Mouse (Mus musculus): ENCODE measurements at regions not wholly inside any gene's neighbourhood (a gene's known extent, or its start where the extent isn't known, plus 50 kb on each side); places are given as distances from the start of the nearest gene placed in this dataset.

- Histone ChIP-seq H3K27ac (ENCODE audit: low read length) (no peak overlapping the region), H3K4me1 (ENCODE audit: insufficient read depth, low read length) (peaks cover 11% of the 10 kb centered on the region), H3K36me3 (ENCODE audit: insufficient read depth, low read length) (no peaks in the 10 kb centered on the region), H3K4me2 (replicated peaks; ENCODE audit: low read depth, low read length) (no peak overlapping the region), H3K9ac (replicated peaks; ENCODE audit: low read length) (no peak overlapping the region), H3K4me3 (ENCODE audit: low read length) (no peak overlapping the region), H3K9me3 (ENCODE audit: low read length) (no peaks in the 10 kb centered on the region), H3K27me3 (ENCODE audit: insufficient read depth, low read length) (no peaks in the 10 kb centered on the region)
- WGBS: 34% methylated on average over 3 of the region's 3 CpGs
- ATAC-seq (ENCODE audit: low FRiP score, low TSS enrichment): no peak
Observed at GRCm38 (mm10) chr14:24872931-24873330, 386.0 kb downstream of the Rps24 start.

GRCm38 (mm10) chr14:24873406-24873805 is 386.5 kb downstream of the Rps24 start:
- Histone ChIP-seq H3K9me3 (ENCODE audit: low read length) (no peaks in the 10 kb centered on the region), H3K27ac (ENCODE audit: low read length) (no peak overlapping the region), H3K4me3 (ENCODE audit: low read length) (no peak overlapping the region), H3K27me3 (ENCODE audit: insufficient read depth, low read length) (no peaks in the 10 kb centered on the region), H3K9ac (replicated peaks; ENCODE audit: low read length) (no peak overlapping the region), H3K4me1 (ENCODE audit: insufficient read depth, low read length) (peaks cover 11% of the 10 kb centered on the region), H3K36me3 (ENCODE audit: insufficient read depth, low read length) (no peaks in the 10 kb centered on the region), H3K4me2 (replicated peaks; ENCODE audit: low read depth, low read length) (no peak overlapping the region)
- 97% methylated on average over 3 of the region's 3 CpGs for WGBS
- ATAC-seq (ENCODE audit: low FRiP score, low TSS enrichment): no peak

DNA sequence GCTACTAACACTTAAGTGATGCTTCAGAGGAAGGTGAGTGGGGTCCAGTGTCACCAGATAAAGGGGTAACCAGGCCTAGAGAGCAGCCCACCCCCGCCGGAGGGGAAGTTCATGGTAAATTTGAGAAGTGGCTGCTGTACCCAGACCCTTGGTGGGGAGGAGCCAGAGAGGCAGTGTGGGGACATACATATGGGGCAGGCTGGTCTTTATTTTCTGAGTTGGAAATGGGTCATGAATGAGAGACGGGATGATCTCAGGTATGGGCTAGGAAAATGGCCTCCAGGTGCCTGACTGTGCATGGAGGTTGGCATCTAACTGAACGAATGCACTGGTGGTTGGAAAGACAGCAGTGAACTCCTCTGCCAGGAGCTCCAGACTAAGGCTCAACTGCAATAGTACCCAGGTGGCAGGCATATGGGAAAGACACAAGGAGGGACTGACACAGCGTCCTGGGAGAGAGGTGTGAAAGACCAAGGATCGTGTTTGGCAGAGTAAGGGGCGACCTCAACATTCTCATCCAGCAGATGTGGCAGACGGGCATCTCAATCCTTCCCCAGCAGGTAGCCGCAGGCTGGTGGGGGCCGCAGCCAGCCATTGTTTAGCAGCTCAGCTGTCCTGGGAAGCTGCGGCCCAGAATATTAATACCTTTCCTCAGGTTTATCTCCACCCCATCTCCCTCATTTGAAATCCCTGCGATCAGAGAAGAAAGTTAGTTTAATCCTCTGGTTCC is 387.7 kb downstream of the Rps24 start:
- no peak overlapping the region for H3K4me3 ChIP-seq (ENCODE audit: low read length)
- H3K27ac ChIP-seq (ENCODE audit: low read length): no peak overlapping the region
- H3K4me1 ChIP-seq (ENCODE audit: insufficient read depth, low read length): peaks cover 8% of the 10 kb centered on the region
- no peaks in the 10 kb centered on the region for H3K9me3 ChIP-seq (ENCODE audit: low read length)
- H3K4me2 ChIP-seq (replicated peaks; ENCODE audit: low read depth, low read length): no peak overlapping the region
- H3K27me3 ChIP-seq (ENCODE audit: insufficient read depth, low read length): no peaks in the 10 kb centered on the region
- ATAC-seq (ENCODE audit: low FRiP score, low TSS enrichment): no peak
- no peak overlapping the region for H3K9ac ChIP-seq (replicated peaks; ENCODE audit: low read length)
- no peaks in the 10 kb centered on the region for H3K36me3 ChIP-seq (ENCODE audit: insufficient read depth, low read length)
- WGBS: 73% methylated on average over 12 of the region's 12 CpGs

DNA sequence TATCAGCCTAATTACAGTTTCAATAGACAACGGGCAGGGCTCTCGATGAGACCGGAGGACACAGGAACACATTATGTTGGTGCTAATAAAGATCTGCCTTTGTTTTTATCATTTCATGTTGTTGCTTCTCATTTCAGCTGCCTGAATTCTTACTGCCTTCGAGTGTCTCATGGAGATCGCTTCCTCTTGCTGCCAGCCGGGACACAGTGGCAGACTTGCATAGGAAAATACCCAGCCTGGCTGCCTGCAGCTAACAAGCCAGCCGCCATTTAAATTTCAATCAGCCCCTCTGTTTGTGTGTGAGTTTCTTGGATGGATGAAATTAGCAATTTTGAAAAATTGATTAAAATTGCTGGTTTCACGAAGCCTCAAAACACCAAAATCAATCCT is 388.2 kb downstream of the Rps24 start:
- Histone ChIP-seq H3K9ac (replicated peaks; ENCODE audit: low read length) (no peak overlapping the region), H3K4me1 (ENCODE audit: insufficient read depth, low read length) (peaks cover 8% of the 10 kb centered on the region), H3K4me3 (ENCODE audit: low read length) (no peak overlapping the region), H3K9me3 (ENCODE audit: low read length) (no peaks in the 10 kb centered on the region), H3K4me2 (replicated peaks; ENCODE audit: low read depth, low read length) (no peak overlapping the region), H3K27me3 (ENCODE audit: insufficient read depth, low read length) (no peaks in the 10 kb centered on the region), H3K36me3 (ENCODE audit: insufficient read depth, low read length) (no peaks in the 10 kb centered on the region), H3K27ac (ENCODE audit: low read length) (no peak overlapping the region)
- 76% methylated on average over 8 of the region's 8 CpGs for WGBS
- ATAC-seq (ENCODE audit: low FRiP score, low TSS enrichment): no peak

DNA sequence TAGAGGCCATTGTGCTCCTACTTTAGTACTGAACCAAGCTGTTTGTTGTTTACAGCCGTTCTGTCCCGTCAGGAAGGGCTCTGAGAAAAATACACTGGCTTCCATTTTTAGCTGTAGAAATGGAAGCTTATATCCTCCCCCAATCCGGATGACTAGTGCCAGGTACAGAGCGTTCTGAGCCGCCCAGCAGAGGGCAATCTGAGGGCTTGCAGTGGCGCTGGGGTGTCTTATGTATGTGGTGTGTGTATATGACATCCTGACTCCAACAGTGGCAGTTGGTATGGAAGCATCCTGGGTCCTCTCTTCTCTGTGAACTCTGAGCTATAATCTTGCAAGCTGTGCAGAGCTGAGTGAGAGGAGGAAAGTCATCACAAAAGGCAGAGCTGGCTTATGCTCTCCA is 389.0 kb downstream of the Rps24 start:
- WGBS: 67% methylated on average over 6 of the region's 6 CpGs
- no peak for ATAC-seq (ENCODE audit: low FRiP score, low TSS enrichment)
- Histone ChIP-seq H3K27ac (ENCODE audit: low read length) (no peak overlapping the region), H3K4me2 (replicated peaks; ENCODE audit: low read depth, low read length) (no peak overlapping the region), H3K4me1 (ENCODE audit: insufficient read depth, low read length) (peaks cover 7% of the 10 kb centered on the region), H3K36me3 (ENCODE audit: insufficient read depth, low read length) (no peaks in the 10 kb centered on the region), H3K27me3 (ENCODE audit: insufficient read depth, low read length) (no peaks in the 10 kb centered on the region), H3K9ac (replicated peaks; ENCODE audit: low read length) (no peak overlapping the region), H3K9me3 (ENCODE audit: low read length) (no peaks in the 10 kb centered on the region), H3K4me3 (ENCODE audit: low read length) (no peak overlapping the region)

DNA sequence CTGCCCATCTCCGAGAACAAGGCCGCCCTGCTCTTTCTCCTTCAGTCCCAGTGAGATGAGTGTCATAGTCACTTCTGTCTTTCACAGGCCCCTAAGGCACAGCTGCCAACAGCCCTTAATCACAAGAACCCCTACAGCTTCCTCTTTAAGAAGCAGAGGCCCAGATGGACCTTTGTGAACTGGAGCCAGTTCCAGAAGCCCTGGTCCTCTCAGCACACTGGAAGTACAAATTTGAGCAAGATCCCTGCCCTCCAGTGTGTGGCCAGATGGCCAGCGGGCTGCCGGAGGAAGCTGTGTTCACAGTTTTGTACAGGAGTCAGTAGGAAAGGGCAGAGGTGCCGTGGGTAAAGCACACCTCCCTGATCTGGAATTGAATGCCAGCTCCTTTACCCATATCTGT is 389.6 kb downstream of the Rps24 start:
- Histone ChIP-seq H3K4me3 (ENCODE audit: low read length) (no peak overlapping the region), H3K36me3 (ENCODE audit: insufficient read depth, low read length) (no peaks in the 10 kb centered on the region), H3K4me2 (replicated peaks; ENCODE audit: low read depth, low read length) (no peak overlapping the region), H3K9ac (replicated peaks; ENCODE audit: low read length) (no peak overlapping the region), H3K9me3 (ENCODE audit: low read length) (no peaks in the 10 kb centered on the region), H3K4me1 (ENCODE audit: insufficient read depth, low read length) (peaks cover 1% of the 10 kb centered on the region), H3K27me3 (ENCODE audit: insufficient read depth, low read length) (no peaks in the 10 kb centered on the region), H3K27ac (ENCODE audit: low read length) (no peak overlapping the region)
- no peak for ATAC-seq (ENCODE audit: low FRiP score, low TSS enrichment)
- 86% methylated on average over 5 of the region's 5 CpGs for WGBS

DNA sequence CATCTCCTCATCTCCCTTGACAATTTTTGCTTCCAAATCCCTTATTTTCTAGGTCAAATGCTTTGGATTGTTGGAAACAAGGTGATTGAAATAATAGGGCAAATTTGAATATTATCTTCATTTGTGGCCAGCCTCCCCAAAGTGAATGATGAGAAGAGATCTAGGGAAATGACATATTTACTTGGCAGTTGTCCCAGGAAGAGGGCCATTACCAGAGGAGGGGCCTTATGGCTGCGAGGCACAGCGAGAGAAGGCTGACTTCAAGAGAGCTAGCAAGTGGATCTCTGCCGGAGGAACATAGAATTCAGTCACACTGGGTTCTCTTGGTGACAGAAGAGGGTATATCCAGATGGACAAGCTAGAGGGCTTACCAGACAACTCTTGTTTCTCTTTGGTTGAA is 390.9 kb downstream of the Rps24 start:
- no peak overlapping the region for H3K4me3 ChIP-seq (ENCODE audit: low read length)
- H3K27me3 ChIP-seq (ENCODE audit: insufficient read depth, low read length): no peaks in the 10 kb centered on the region
- 64% methylated on average over 3 of the region's 3 CpGs for WGBS
- no peak for ATAC-seq (ENCODE audit: low FRiP score, low TSS enrichment)
- H3K9me3 ChIP-seq (ENCODE audit: low read length): no peaks in the 10 kb centered on the region
- H3K9ac ChIP-seq (replicated peaks; ENCODE audit: low read length): no peak overlapping the region
- no peaks in the 10 kb centered on the region for H3K4me1 ChIP-seq (ENCODE audit: insufficient read depth, low read length)
- H3K4me2 ChIP-seq (replicated peaks; ENCODE audit: low read depth, low read length): no peak overlapping the region
- no peak overlapping the region for H3K27ac ChIP-seq (ENCODE audit: low read length)
- no peaks in the 10 kb centered on the region for H3K36me3 ChIP-seq (ENCODE audit: insufficient read depth, low read length)

DNA sequence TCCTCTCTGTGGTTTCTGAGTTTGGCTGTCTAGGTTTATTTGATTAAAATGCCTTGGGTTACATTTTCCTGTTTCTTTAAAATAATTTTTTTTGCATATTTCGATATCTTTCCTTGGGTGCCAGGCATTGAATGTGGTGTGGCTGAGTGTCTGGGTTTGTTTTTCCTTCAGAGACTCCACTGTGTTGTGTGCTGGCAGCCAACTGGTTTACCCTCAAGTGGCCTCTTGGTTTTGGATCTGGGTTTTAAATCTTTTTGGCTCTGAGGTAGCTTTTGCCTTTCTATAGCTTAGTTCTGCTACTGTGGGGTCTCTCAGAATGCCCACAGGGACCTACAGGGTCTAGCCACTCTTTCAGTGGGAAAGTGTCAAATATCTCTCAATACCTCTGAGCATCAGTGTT is 399.2 kb downstream of the Rps24 start:
- no peak overlapping the region for H3K4me2 ChIP-seq (replicated peaks; ENCODE audit: low read depth, low read length)
- H3K4me3 ChIP-seq (ENCODE audit: low read length): no peak overlapping the region
- whole genome bisulfite sequencing: 85% methylated on average over 1 of the region's 1 CpGs
- H3K9ac ChIP-seq (replicated peaks; ENCODE audit: low read length): no peak overlapping the region
- H3K27ac ChIP-seq (ENCODE audit: low read length): peak overlapping the region; percentile 47
- H3K36me3 ChIP-seq (ENCODE audit: insufficient read depth, low read length): no peaks in the 10 kb centered on the region
- no peak for ATAC-seq (ENCODE audit: low FRiP score, low TSS enrichment)
- 0 out of 2 replicates have a peak, but pooled peaks cover 7% of the 10 kb centered on the region for H3K4me1 ChIP-seq (ENCODE audit: insufficient read depth, low read length)
- no peaks in the 10 kb centered on the region for H3K27me3 ChIP-seq (ENCODE audit: insufficient read depth, low read length)
- peaks cover 4% of the 10 kb centered on the region; the same call in 1 of the 2 replicates for H3K9me3 ChIP-seq (ENCODE audit: low read length)

DNA sequence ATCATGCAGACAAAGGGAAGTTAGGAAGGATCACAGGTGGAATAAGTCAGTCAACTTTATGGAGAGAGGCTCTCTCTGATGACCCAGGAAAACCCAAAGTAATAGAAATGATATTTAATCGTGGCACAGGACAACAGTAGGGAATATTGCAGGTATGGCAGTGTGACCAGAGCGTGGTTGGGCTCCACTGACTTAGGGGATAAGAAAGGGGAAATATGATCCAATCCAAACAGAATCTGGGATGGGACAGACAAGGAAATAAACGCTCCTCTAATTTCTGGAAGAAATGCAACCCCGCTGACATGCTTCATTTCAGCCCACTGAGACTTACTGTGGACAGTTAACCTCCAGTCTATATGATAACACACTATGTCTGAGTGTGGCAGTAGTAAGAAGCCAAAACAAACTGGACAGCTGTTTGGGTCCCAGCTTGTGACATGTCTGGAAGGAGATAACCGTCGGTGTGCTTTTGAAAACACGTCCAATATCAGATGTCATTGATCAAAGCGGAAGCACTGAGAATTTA is 400.0 kb downstream of the Rps24 start:
- Histone ChIP-seq H3K9ac (replicated peaks; ENCODE audit: low read length) (no peak overlapping the region), H3K27me3 (ENCODE audit: insufficient read depth, low read length) (no peaks in the 10 kb centered on the region), H3K36me3 (ENCODE audit: insufficient read depth, low read length) (no peaks in the 10 kb centered on the region), H3K4me2 (replicated peaks; ENCODE audit: low read depth, low read length) (no peak overlapping the region), H3K27ac (ENCODE audit: low read length) (peak overlapping the region; percentile 47), H3K4me1 (ENCODE audit: insufficient read depth, low read length) (0 out of 2 replicates have a peak, but pooled peaks cover 7% of the 10 kb centered on the region), H3K9me3 (ENCODE audit: low read length) (peaks cover 4% of the 10 kb centered on the region; the same call in 1 of the 2 replicates), H3K4me3 (ENCODE audit: low read length) (no peak overlapping the region)
- 29% methylated on average over 8 of the region's 8 CpGs for WGBS
- ATAC-seq (ENCODE audit: low FRiP score, low TSS enrichment): peak; percentile 73; the same call in 1 of the 2 replicates

GRCm38 (mm10) chr14:24890856-24891255 is 403.9 kb downstream of the Rps24 start:
- Histone ChIP-seq H3K4me1 (ENCODE audit: insufficient read depth, low read length) (0 out of 2 replicates have a peak, but pooled peaks cover 7% of the 10 kb centered on the region), H3K4me3 (ENCODE audit: low read length) (no peak overlapping the region), H3K9me3 (ENCODE audit: low read length) (no peaks in the 10 kb centered on the region), H3K27ac (ENCODE audit: low read length) (no peak overlapping the region), H3K27me3 (ENCODE audit: insufficient read depth, low read length) (no peaks in the 10 kb centered on the region), H3K4me2 (replicated peaks; ENCODE audit: low read depth, low read length) (no peak overlapping the region), H3K9ac (replicated peaks; ENCODE audit: low read length) (no peak overlapping the region), H3K36me3 (ENCODE audit: insufficient read depth, low read length) (no peaks in the 10 kb centered on the region)
- ATAC-seq (ENCODE audit: low FRiP score, low TSS enrichment): 0 out of 2 replicates have a peak, but pooled peaks have one; percentile 20
- 58% methylated on average over 2 of the region's 2 CpGs for WGBS

Measured in kidney, embryonic 16.5 days (tissue).